Mouse (Mus musculus) embryonic facial prominence, embryonic 14.5 days (tissue): ENCODE measurements at regions not wholly inside any gene's neighbourhood (a gene's known extent, or its start where the extent isn't known, plus 50 kb on each side); places are given as distances from the start of the nearest gene placed in this dataset.
A peak's percentile ranks its signal among the peaks of the same experiment; 100 is the strongest.

Source experiments
- ATAC-seq: fragments of 200-750 bp; cut with Nextera tagmentation; 2 replicates; pipeline ENCODE4 v1.8.0; 2017; ENCODE audit warnings: low read depth, moderate number of reproducible peaks, moderate TSS enrichment
- DNase-seq: peaks from one replicate; pipeline ENCODE4 v3.0.0-alpha.2; 2015; ENCODE audit warnings: low spot score
- H3K27ac ChIP-seq: fragments of 300-500 bp; sonication (generic); replicated peaks from 2 replicates; pipeline ENCODE4 v1.5.1; 2014; ENCODE audit warnings: low read depth, mild to moderate bottlenecking, low read length, moderate library complexity
- H3K27me3 ChIP-seq: fragments of 300-500 bp; sonication (generic); replicated peaks from 2 replicates; pipeline ENCODE4 v1.6.1; 2014; ENCODE audit warnings: low read length; ENCODE audit not compliant: control insufficient read depth, insufficient read depth
- H3K36me3 ChIP-seq: fragments of 300-500 bp; sonication (generic); 2 replicates; pipeline ENCODE4 v1.6.1; 2014; ENCODE audit warnings: low read length, mixed read lengths; ENCODE audit not compliant: control insufficient read depth, insufficient read depth
- H3K4me1 ChIP-seq: fragments of 300-500 bp; sonication (generic); 2 replicates; pipeline ENCODE4 v1.6.1; 2014; ENCODE audit warnings: antibody characterized with exemption, low read length; ENCODE audit not compliant: control insufficient read depth, insufficient read depth
- H3K4me2 ChIP-seq: fragments of 300-500 bp; sonication (generic); 2 replicates; pipeline ENCODE4 v1.6.1; 2014; ENCODE audit warnings: low read depth, mild to moderate bottlenecking, low read length, moderate library complexity, mixed read lengths
- H3K4me3 ChIP-seq: fragments of 300-500 bp; sonication (generic); 2 replicates; pipeline ENCODE4 v1.5.1; 2014; ENCODE audit warnings: low read depth, mild to moderate bottlenecking, low read length
- H3K9ac ChIP-seq: fragments of 300-500 bp; sonication (generic); 2 replicates; pipeline ENCODE4 v1.6.1; 2014; ENCODE audit warnings: low read depth, mild to moderate bottlenecking, low read length, moderate library complexity, mixed read lengths
- H3K9me3 ChIP-seq: fragments of 300-500 bp; sonication (generic); 2 replicates; pipeline ENCODE4 v1.6.1; 2016; ENCODE audit warnings: low read length; ENCODE audit not compliant: control insufficient read depth
- WGBS: fragments of 180-500 bp; shearing (Covaris S2); extraction: QIAGEN DNeasy Blood & Tissue Kit; methylation state at CpG from one replicate; pipeline ENCODE4 v1.1.7; 2014; 5-methylcytosine and 5-hydroxymethylcytosine counted together

- ATAC-seq (no peak), DNase-seq (peak; percentile 60)
- Histone ChIP-seq H3K4me2 (no peak overlapping the region), H3K4me1 (no peaks in the 10 kb centered on the region), H3K27me3 (no peaks in the 10 kb centered on the region), H3K27ac (no peak overlapping the region), H3K9me3 (no peaks in the 10 kb centered on the region), H3K4me3 (no peak overlapping the region), H3K36me3 (no peaks in the 10 kb centered on the region), H3K9ac (no peak overlapping the region)
- 40% methylated on average over 2 of the region's 2 CpGs for WGBS
These were observed 189.0 kb upstream of the Agr3 start for GRCm38 (mm10) chr12:35736427-35736826.

GRCm38 (mm10) chr12:35735002-35735401, 190.4 kb upstream of the Agr3 start:
- Histone ChIP-seq H3K4me2 (no peak overlapping the region), H3K9ac (no peak overlapping the region), H3K4me1 (no peaks in the 10 kb centered on the region), H3K27me3 (no peaks in the 10 kb centered on the region), H3K27ac (no peak overlapping the region), H3K9me3 (no peaks in the 10 kb centered on the region), H3K4me3 (no peak overlapping the region), H3K36me3 (no peaks in the 10 kb centered on the region)
- DNase-seq (no peak), ATAC-seq (no peak)
- 56% methylated on average over 2 of the region's 2 CpGs for WGBS

- H3K9me3 ChIP-seq, result no peaks in the 10 kb centered on the region
- DNase-seq, result no peak
- H3K9ac ChIP-seq, result no peak overlapping the region
- H3K4me1 ChIP-seq, result no peaks in the 10 kb centered on the region
- H3K27ac ChIP-seq, result no peak overlapping the region
- no peaks in the 10 kb centered on the region for H3K36me3 ChIP-seq
- H3K4me3 ChIP-seq, result no peak overlapping the region
- no peaks in the 10 kb centered on the region for H3K27me3 ChIP-seq
- no peak overlapping the region for H3K4me2 ChIP-seq
- WGBS, result 91% methylated on average over 1 of the region's 1 CpGs
- ATAC-seq, result no peak
These were observed 191.0 kb upstream of the Agr3 start for GRCm38 (mm10) chr12:35734371-35734770.

- Histone ChIP-seq H3K9ac (no peak overlapping the region), H3K36me3 (no peaks in the 10 kb centered on the region), H3K27me3 (no peaks in the 10 kb centered on the region), H3K9me3 (no peaks in the 10 kb centered on the region), H3K4me2 (no peak overlapping the region), H3K27ac (no peak overlapping the region), H3K4me1 (no peaks in the 10 kb centered on the region), H3K4me3 (no peak overlapping the region)
- WGBS, result 83% methylated on average over 2 of the region's 2 CpGs
- DNase-seq, result no peak
- ATAC-seq, result no peak
These were observed 191.8 kb upstream of the Agr3 start for GRCm38 (mm10) chr12:35733580-35733979.

- no peak for DNase-seq
- no peak for ATAC-seq
- H3K4me1 ChIP-seq, result no peaks in the 10 kb centered on the region
- no peaks in the 10 kb centered on the region for H3K36me3 ChIP-seq
- WGBS, result 64% methylated on average over 1 of the region's 1 CpGs
- no peak overlapping the region for H3K27ac ChIP-seq
- H3K9ac ChIP-seq, result no peak overlapping the region
- no peaks in the 10 kb centered on the region for H3K9me3 ChIP-seq
- no peaks in the 10 kb centered on the region for H3K27me3 ChIP-seq
- no peak overlapping the region for H3K4me3 ChIP-seq
- no peak overlapping the region for H3K4me2 ChIP-seq
These were observed 191.1 kb upstream of the Ahr start for GRCm38 (mm10) chr12:35725910-35726309.

GRCm38 (mm10) chr12:35724132-35724531, 189.3 kb upstream of the Ahr start:
- H3K27me3 ChIP-seq, result no peaks in the 10 kb centered on the region
- no peak overlapping the region for H3K27ac ChIP-seq
- DNase-seq (no peak), ATAC-seq (no peak)
- H3K4me3 ChIP-seq, result no peak overlapping the region
- H3K4me2 ChIP-seq, result no peak overlapping the region
- H3K36me3 ChIP-seq, result no peaks in the 10 kb centered on the region
- 85% methylated on average over 4 of the region's 4 CpGs for WGBS
- no peaks in the 10 kb centered on the region for H3K9me3 ChIP-seq
- H3K4me1 ChIP-seq, result no peaks in the 10 kb centered on the region
- H3K9ac ChIP-seq, result no peak overlapping the region

GRCm38 (mm10) chr12:35712671-35713070, 177.8 kb upstream of the Ahr start:
- ATAC-seq, result no peak
- 80% methylated on average over 4 of the region's 4 CpGs for WGBS

GRCm38 (mm10) chr12:35711549-35712070, 176.8 kb upstream of the Ahr start:
- no peaks in the 10 kb centered on the region for H3K27me3 ChIP-seq
- no peak overlapping the region for H3K9ac ChIP-seq
- H3K4me3 ChIP-seq, result no peak overlapping the region
- H3K4me2 ChIP-seq, result no peak overlapping the region
- DNase-seq (no peak), ATAC-seq (no peak)
- H3K27ac ChIP-seq, result no peak overlapping the region
- WGBS, result 77% methylated on average over 6 of the region's 6 CpGs
- H3K4me1 ChIP-seq, result no peaks in the 10 kb centered on the region
- H3K9me3 ChIP-seq, result no peaks in the 10 kb centered on the region
- H3K36me3 ChIP-seq, result no peaks in the 10 kb centered on the region

More at GRCm38 (mm10) chr12:35712671-35713070, 177.8 kb upstream of the Ahr start:
- H3K9ac ChIP-seq, result no peak overlapping the region
- H3K27ac ChIP-seq, result no peak overlapping the region
- H3K9me3 ChIP-seq, result no peaks in the 10 kb centered on the region
- no peak overlapping the region for H3K4me2 ChIP-seq
- no peak overlapping the region for H3K4me3 ChIP-seq
- H3K36me3 ChIP-seq, result no peaks in the 10 kb centered on the region
- no peaks in the 10 kb centered on the region for H3K27me3 ChIP-seq
- H3K4me1 ChIP-seq, result no peaks in the 10 kb centered on the region
- DNase-seq, result no peak

- no peak overlapping the region for H3K4me2 ChIP-seq
- H3K9me3 ChIP-seq, result no peaks in the 10 kb centered on the region
- no peak overlapping the region for H3K9ac ChIP-seq
- DNase-seq, result no peak
- H3K4me3 ChIP-seq, result no peak overlapping the region
- WGBS, result 59% methylated on average over 5 of the region's 5 CpGs
- H3K4me1 ChIP-seq, result no peaks in the 10 kb centered on the region
- no peak for ATAC-seq
- H3K27me3 ChIP-seq, result no peaks in the 10 kb centered on the region
- no peak overlapping the region for H3K27ac ChIP-seq
- no peaks in the 10 kb centered on the region for H3K36me3 ChIP-seq
These were observed 175.5 kb upstream of the Ahr start for GRCm38 (mm10) chr12:35710323-35710722.
